Mouse (Mus musculus): ENCODE data around the gene Wnk3. TPM values are rescaled to one million over a fixed set of nuclear protein-coding genes. Genes with fewer than 3 reads are reported as not detected.
"Not testable (repeated sequence)": the region's sequence is repeated elsewhere in the genome, so short reads cannot be mapped to it uniquely, and the experiment has no call there.

Wnk3 gene
- 7.5 and 8.6 TPM in 2 replicates for polyA plus RNA-seq (2016; fragmentation: Nextera tagmentation; extraction: Ambion mirVana)

DNA sequence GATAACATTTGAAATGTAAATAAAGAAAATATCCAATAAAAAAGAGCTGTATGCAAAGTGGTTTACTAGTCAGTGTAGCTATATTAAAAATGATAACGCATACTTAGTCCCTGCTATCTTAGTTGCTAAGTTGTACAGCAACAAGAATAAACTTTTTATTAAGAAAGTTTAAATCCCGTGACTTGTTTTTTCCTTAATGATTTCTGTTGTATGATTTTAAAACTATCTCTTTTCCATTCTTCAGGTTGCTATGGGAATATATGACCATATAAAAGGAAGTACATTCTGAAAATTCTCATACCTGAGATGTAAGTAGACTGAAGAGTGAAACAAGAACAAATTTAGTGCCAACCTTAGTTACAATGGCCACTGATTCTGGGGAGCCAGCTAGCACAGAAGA, at the start of gene Wnk3:
Gene Wnk3 (plus strand): TSS at position 301 of the 400 bp plus-strand sequence.
- H3K27me3 ChIP-seq (replicated peaks; ENCODE audit: low read depth, poor library complexity, severe bottlenecking) = no peaks in the 10 kb centered on the region
- no peak within 1 kb of the TSS for H3K4me3 ChIP-seq
- WGBS = 94% methylated on average over 2 of the region's 2 CpGs
- no peaks in the 10 kb centered on the region for H3K9me3 ChIP-seq
- H3K4me1 ChIP-seq = no peaks in the 10 kb centered on the region
- no peak within 1 kb of the TSS for H3K27ac ChIP-seq (replicated peaks)
- no peak for DNase-seq (ENCODE audit: low spot score)
- peaks cover 2% of the 10 kb centered on the region for H3K36me3 ChIP-seq (replicated peaks)

DNA sequence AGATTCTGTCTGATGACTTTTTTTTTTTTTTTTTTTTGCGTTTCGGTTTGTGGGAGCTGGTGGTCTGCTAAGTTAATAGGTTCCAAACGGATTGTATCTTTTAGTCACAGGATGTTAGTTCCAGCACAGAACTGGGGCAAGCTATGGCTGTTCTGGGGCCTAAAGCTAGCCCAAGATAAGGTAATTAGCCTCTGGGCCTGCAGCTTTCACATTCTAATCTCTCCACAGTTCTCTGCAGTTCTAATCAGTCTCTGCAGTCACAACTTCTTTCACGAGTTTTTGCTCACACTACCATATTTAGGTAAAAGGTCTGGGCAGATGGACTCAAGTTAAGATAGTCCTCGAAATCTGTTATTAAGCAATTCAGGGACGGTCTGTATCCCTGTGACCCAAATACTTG, 39.5 kb upstream of the Wnk3 start:
- DNase-seq (ENCODE audit: low spot score) = no peak
- Histone ChIP-seq H3K27ac (replicated peaks) (no peak overlapping the region), H3K36me3 (replicated peaks) (no peaks in the 10 kb centered on the region), H3K4me1 (no peaks in the 10 kb centered on the region), H3K4me3 (no peak overlapping the region), H3K27me3 (replicated peaks; ENCODE audit: low read depth, poor library complexity, severe bottlenecking) (peaks cover 3% of the 10 kb centered on the region; the same call in 1 of the 2 replicates), H3K9me3 (no peaks in the 10 kb centered on the region)
- 74% methylated on average over 6 of the region's 6 CpGs for WGBS

DNA sequence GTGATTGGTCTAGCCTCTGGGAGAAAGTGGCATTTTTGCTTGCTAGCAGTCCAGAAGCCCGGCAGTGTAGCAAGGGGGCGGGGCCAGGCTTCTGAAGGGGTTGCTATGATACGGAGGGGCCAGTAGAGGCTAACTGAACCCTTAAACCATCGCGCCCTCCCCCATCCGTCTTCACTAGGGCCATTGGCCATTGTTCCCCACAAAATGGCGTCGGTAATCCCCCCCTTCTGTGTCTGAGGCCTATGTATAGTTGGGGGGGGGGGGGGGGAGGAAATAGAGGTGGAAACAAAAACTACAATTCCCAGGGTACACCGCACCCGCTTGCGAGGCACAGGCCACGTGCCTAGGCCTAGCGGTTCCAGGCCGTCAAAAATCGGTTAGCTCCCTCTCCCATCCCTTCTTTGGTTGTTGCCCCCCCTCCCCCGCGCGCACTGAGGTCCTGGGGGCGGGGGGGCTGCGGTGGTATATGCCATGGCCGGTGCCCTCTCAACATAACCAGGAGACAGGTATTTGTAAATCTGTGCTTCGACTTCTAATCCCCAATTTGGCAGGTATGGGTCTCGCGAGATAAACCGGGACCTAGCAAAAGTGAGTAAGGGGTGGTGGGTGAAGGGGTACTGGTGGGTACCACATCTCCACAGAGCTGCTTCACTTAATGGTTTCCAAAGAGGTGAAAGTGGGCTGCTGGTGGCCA, 29.3 kb upstream of the Wnk3 start:
- Histone ChIP-seq H3K4me1 (0 out of 2 replicates have a peak, but pooled peaks cover 2% of the 10 kb centered on the region), H3K4me3 (peak overlapping the region; percentile 58), H3K27ac (replicated peaks) (peak overlapping the region; percentile 79), H3K9me3 (no peaks in the 10 kb centered on the region), H3K36me3 (replicated peaks) (no peaks in the 10 kb centered on the region), H3K27me3 (replicated peaks; ENCODE audit: low read depth, poor library complexity, severe bottlenecking) (0 out of 2 replicates have a peak, but pooled peaks cover 2% of the 10 kb centered on the region)
- 25% methylated on average over 25 of the region's 25 CpGs for WGBS
- peak; percentile 83 for DNase-seq (ENCODE audit: low spot score)

DNA sequence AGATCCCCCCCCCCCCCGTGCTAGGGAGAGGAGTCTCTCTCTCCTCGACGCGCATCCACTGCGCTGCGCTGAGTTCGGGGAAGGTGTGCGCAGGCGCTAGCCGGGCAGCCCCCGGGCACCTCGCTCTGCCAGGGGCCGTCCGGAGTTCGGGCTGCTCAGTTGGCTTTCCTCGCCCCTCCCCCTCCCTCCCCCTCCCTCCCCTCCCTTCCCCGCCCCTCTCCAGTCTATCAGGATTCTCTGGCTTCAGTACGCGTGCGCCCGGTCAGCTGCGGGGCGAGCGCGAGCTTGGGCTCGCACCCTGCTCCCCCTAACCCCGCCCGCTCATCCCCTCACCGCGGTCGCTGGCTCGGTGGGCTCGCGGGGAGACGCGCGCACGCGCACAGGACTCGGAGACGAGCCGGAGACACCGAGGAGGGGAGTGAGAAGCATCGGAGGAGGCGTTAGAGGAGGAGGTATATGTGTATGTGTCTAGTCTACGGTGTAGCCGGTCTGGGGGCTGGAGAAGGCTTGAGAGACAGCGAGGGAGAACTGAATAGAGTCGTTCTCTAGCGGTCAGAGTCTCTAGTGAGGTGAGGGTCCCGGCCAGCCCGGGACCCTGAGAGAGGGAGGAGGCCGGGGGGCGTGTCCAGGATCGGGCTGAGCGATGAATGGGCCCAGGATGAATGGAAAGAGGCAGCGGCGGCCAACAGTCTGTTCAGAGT, 28.5 kb upstream of the Wnk3 start:
- H3K27ac ChIP-seq (replicated peaks) = peak overlapping the region; percentile 79
- H3K36me3 ChIP-seq (replicated peaks) = no peaks in the 10 kb centered on the region
- H3K4me1 ChIP-seq = 0 out of 2 replicates have a peak, but pooled peaks cover 2% of the 10 kb centered on the region
- 21% methylated on average over 56 of the region's 58 CpGs for WGBS
- peak overlapping the region; percentile 58 for H3K4me3 ChIP-seq
- H3K27me3 ChIP-seq (replicated peaks; ENCODE audit: low read depth, poor library complexity, severe bottlenecking) = 0 out of 2 replicates have a peak, but pooled peaks cover 2% of the 10 kb centered on the region
- peak; percentile 92 for DNase-seq (ENCODE audit: low spot score)
- H3K9me3 ChIP-seq = no peaks in the 10 kb centered on the region

DNA sequence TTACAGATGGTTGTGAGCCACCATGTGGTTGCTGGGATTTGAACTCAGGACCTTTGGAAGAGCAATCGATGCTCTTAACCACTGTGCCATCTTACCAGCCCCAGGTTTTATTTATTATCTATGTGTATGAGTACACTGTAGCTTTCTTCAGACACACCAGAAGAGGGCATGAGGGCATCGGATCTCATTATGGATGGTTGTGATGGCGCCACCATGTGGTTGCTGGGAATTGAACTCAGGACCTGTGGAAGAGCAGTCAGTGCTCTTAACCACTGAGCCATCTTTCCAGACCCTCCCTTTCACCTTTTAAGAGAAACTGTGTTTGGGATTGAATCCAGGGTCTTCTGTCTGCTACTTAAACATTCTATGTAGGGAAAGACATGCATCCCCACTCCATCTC, 24.7 kb upstream of the Wnk3 start:
- WGBS = 67% methylated on average over 3 of the region's 3 CpGs
- H3K4me3 ChIP-seq; H3K27ac ChIP-seq (replicated peaks); H3K27me3 ChIP-seq (replicated peaks; ENCODE audit: low read depth, poor library complexity, severe bottlenecking); H3K4me1 ChIP-seq; DNase-seq (ENCODE audit: low spot score); H3K9me3 ChIP-seq; H3K36me3 ChIP-seq (replicated peaks): not testable (repeated sequence)

DNA sequence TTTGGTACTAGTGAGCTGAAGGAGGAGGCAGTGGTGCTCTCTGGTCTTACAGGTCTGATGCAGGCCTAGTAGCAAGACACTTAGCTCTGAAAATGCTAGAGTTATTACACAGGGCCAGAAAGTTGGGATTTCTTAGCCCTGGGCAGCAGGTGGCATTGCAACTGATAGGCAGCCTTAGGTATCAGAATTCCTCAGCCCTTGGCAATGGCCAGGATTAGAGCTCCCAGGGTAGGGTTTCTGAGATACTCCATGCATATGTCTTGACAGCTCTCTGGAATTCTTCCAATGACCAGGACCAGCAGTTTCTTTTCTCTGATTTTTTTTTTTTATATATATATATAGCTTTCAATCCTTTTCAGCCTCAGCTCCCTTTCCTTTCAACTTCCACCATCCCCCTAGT, 100.5 kb downstream of the Wnk3 start:
- H3K9me3 ChIP-seq = no peaks in the 10 kb centered on the region

DNA sequence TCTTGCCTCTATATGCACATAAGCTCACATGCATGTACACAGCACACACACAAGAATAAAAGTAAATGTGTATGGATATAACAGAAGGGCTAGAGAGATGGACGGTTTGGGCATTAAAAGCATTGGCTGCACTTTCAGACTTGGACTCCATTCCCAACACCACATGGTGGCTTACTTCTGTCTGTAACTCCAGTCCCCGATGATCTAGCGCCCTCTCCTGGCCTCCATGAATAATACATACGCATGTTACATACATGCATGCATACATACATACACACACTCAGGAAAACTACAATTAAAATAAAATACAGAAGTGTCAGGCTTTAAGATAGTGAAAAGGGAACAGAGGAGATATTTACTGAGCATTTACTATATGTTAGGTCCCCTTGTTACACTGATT, 115.9 kb downstream of the Wnk3 start:
- H3K36me3 ChIP-seq (replicated peaks) = no peaks in the 10 kb centered on the region
- H3K27ac ChIP-seq (replicated peaks) = no peak overlapping the region
- no peak for DNase-seq (ENCODE audit: low spot score)
- H3K4me3 ChIP-seq = no peak overlapping the region
- WGBS = 84% methylated on average over 4 of the region's 4 CpGs
- peaks cover 39% of the 10 kb centered on the region for H3K27me3 ChIP-seq (replicated peaks; ENCODE audit: low read depth, poor library complexity, severe bottlenecking)
- H3K4me1 ChIP-seq = no peaks in the 10 kb centered on the region
- no peaks in the 10 kb centered on the region for H3K9me3 ChIP-seq

More for the DNA sequence above, 100.5 kb downstream of the Wnk3 start:
- Histone ChIP-seq H3K4me3 (no peak overlapping the region), H3K27me3 (replicated peaks; ENCODE audit: low read depth, poor library complexity, severe bottlenecking) (peaks cover 18% of the 10 kb centered on the region), H3K27ac (replicated peaks) (no peak overlapping the region), H3K36me3 (replicated peaks) (no peaks in the 10 kb centered on the region; the same call in 1 of the 2 replicates), H3K4me1 (no peaks in the 10 kb centered on the region)
- DNase-seq (ENCODE audit: low spot score) = no peak

DNA sequence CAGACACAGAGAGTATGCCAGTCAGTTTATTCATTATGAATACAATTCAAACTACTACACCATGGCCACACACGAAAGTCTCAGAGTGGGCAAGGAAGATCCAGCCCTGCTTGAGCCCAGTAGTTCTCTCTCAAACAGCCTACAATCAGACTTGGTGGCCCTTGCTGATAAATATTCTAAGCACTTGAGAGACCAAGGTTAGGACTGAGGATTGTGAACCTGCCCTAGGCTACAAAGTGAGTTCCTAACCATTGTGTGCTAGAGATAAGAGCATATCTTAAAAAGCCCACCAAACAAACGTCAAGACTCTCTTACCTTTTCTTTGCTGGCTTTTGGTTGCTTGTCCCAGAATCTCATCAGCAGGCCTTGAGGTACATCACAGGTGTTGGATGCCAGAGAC, 135.7 kb downstream of the Wnk3 start:
- no peaks in the 10 kb centered on the region for H3K4me1 ChIP-seq

DNA sequence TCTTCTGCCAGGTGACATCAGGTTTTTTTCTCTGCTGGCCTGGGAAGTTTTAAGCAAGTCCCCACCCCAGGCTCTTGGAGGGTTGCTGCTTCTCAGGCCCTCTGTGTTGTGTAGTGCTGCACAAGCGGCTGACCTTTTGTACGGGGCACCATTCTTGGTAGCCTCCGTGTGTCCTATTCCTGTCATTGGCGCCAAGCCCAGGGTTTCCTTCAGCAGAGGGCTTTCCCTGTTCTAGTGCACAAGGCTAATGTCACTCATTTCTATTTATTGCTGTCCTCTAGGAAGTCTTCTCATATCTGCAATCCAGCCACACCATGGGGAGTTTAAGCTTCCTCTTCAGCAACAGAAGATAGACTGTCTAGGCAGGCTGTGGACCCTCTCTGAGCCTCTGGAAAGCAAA, 139.9 kb downstream of the Wnk3 start:
- Histone ChIP-seq H3K27me3 (replicated peaks; ENCODE audit: low read depth, poor library complexity, severe bottlenecking) (peaks cover 80% of the 10 kb centered on the region), H3K4me3 (no peak overlapping the region), H3K4me1 (no peaks in the 10 kb centered on the region), H3K9me3 (no peaks in the 10 kb centered on the region), H3K27ac (replicated peaks) (no peak overlapping the region), H3K36me3 (replicated peaks) (no peaks in the 10 kb centered on the region)
- DNase-seq (ENCODE audit: low spot score) = no peak
- 80% methylated on average over 4 of the region's 4 CpGs for WGBS

More for the DNA sequence above, 135.7 kb downstream of the Wnk3 start:
- Histone ChIP-seq H3K9me3 (no peaks in the 10 kb centered on the region), H3K27me3 (replicated peaks; ENCODE audit: low read depth, poor library complexity, severe bottlenecking) (peaks cover 39% of the 10 kb centered on the region), H3K4me3 (no peak overlapping the region), H3K27ac (replicated peaks) (no peak overlapping the region), H3K36me3 (replicated peaks) (no peaks in the 10 kb centered on the region)
- DNase-seq (ENCODE audit: low spot score) = no peak
- 90% methylated on average over 2 of the region's 2 CpGs for WGBS

DNA sequence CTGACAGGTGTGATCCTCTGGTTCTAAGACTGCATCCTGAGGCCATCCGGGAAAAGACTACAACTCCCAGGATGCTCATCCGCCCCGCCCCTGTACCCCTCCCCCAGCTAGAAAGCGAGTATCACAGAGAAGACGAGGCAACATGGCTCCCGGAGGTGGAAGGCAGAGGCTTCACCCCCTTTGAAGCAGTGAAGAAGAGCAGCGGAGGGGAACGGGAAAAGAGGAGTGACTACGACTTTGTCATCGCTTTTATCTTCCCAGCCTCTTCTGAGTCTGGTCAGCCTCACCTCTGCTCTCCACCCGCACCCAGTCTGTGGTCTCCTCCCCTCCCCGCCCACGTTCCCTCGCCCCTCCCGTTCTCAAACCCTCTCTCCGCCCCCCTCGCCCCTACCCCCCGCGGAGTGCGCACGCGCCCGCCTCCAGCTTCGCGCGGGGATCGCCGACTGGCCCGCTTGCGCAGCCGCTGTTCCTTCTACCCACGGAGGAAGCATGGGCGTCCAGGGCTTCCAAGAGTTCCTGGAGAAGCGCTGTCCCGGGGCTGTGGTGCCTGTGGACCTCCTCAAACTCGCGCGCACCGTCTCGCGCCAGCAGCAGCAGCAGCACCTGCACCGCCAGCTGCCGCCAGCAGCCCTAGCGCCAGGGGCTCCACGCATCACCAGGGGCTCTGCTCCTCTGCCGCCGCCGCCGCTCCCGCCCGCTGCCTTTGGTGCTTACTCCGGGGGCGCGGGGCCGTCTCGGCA, 146.1 kb downstream of the Wnk3 start, which contains the start of gene Fam120c:
Gene Fam120c (plus strand): TSS at position 415 of the 740 bp plus-strand sequence.
- H3K27ac ChIP-seq (replicated peaks) = peak within 1 kb of the TSS; percentile 84
- H3K36me3 ChIP-seq (replicated peaks) = 0 out of 2 replicates have a peak, but pooled peaks cover 1% of the 10 kb centered on the region
- WGBS = 18% methylated on average over 56 of the region's 56 CpGs
- no peaks in the 10 kb centered on the region for H3K9me3 ChIP-seq
- peak within 1 kb of the TSS; percentile 76 for H3K4me3 ChIP-seq
- peaks cover 13% of the 10 kb centered on the region; the same call in 1 of the 2 replicates for H3K4me1 ChIP-seq
- DNase-seq (ENCODE audit: low spot score) = peak; percentile 89
- H3K27me3 ChIP-seq (replicated peaks; ENCODE audit: low read depth, poor library complexity, severe bottlenecking) = peaks cover 83% of the 10 kb centered on the region

DNA sequence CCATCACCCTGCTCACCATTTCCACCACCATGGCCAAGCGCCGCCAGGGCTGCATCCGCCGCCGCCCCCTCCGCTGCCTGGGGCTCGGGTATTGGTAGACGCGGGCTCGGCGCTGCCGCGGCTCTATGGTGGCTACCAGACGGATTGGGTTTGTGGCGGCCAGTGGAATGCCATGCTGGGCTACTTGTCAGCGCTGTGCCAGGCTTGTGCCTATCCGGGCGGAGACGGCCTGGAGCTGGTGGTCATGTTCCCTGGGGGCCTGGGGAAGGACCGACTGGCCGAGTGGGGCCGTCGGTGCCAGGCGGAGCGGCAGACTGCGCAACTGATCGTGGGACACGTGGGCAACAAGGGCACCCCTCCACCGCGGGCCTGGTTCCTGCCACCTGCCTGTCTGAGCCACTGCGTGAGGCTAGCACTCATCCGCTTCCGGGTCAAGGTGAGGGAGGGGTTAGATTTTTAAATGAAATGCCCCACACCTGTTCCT, 146.7 kb downstream of the Wnk3 start:
- Histone ChIP-seq H3K27me3 (replicated peaks; ENCODE audit: low read depth, poor library complexity, severe bottlenecking) (peaks cover 83% of the 10 kb centered on the region), H3K36me3 (replicated peaks) (0 out of 2 replicates have a peak, but pooled peaks cover 6% of the 10 kb centered on the region), H3K27ac (replicated peaks) (peak overlapping the region; percentile 84), H3K9me3 (no peaks in the 10 kb centered on the region), H3K4me1 (peaks cover 13% of the 10 kb centered on the region; the same call in 1 of the 2 replicates), H3K4me3 (peak overlapping the region; percentile 76)
- WGBS = 22% methylated on average over 33 of the region's 33 CpGs
- DNase-seq (ENCODE audit: low spot score) = no peak

Data from embryonic facial prominence, embryonic 10.5 days (tissue).